Mouse (Mus musculus): ENCODE data around the gene Rpl27.
"Not testable (repeated sequence)": the region's sequence is repeated elsewhere in the genome, so short reads cannot be mapped to it uniquely, and the experiment has no call there.

Gene Rpl27

GRCm38 (mm10) chr11:101442127-101442693, at the start of gene Rpl27:
Gene Rpl27, plus strand, starts transcription at chr11:101442298.
- peak; percentile 94 for DNase-seq

- peak; percentile 79 for DNase-seq
Observed at GRCm38 (mm10) chr11:101395110-101395509, 47.0 kb upstream of the Rpl27 start.

- DNase-seq, result no peak
Observed at GRCm38 (mm10) chr11:101415306-101415705, 26.8 kb upstream of the Rpl27 start.

GRCm38 (mm10) chr11:101416433-101417100, 25.5 kb upstream of the Rpl27 start:
- no peak for DNase-seq

- peak; percentile 92 for DNase-seq
Observed at GRCm38 (mm10) chr11:101417101-101417855, 24.8 kb upstream of the Rpl27 start, which contains the start of gene Aarsd1. Gene Aarsd1, minus strand, starts transcription at chr11:101417615.

- DNase-seq, result no peak
Observed at GRCm38 (mm10) chr11:101418991-101419390, 23.1 kb upstream of the Rpl27 start.

- no peak for DNase-seq
Observed at GRCm38 (mm10) chr11:101419610-101420009, 22.5 kb upstream of the Rpl27 start.

GRCm38 (mm10) chr11:101420148-101420547, 21.9 kb upstream of the Rpl27 start:
- DNase-seq, result no peak

- DNase-seq, result no peak
Observed at GRCm38 (mm10) chr11:101424105-101424851, 17.8 kb upstream of the Rpl27 start, which contains the start of gene Gm27029. Gene Gm27029, minus strand, starts transcription at chr11:101424796.

GRCm38 (mm10) chr11:101424925-101425813, 16.9 kb upstream of the Rpl27 start, which contains the start of the genes Rundc1 and Ptges3l:
Gene Rundc1, plus strand, starts transcription at chr11:101425085.
Gene Ptges3l, minus strand, starts transcription at chr11:101425333.
- peak; percentile 99 for DNase-seq

- no peak for DNase-seq
Observed at GRCm38 (mm10) chr11:101426165-101426564, 15.9 kb upstream of the Rpl27 start.

- no peak for DNase-seq
Observed at GRCm38 (mm10) chr11:101431327-101431726, 10.8 kb upstream of the Rpl27 start.

GRCm38 (mm10) chr11:101433396-101433795, 8.7 kb upstream of the Rpl27 start:
- DNase-seq, result no peak

- DNase-seq, result no peak
Observed at GRCm38 (mm10) chr11:101435831-101436230, 6.3 kb upstream of the Rpl27 start.

- no peak for DNase-seq
Observed at GRCm38 (mm10) chr11:101436916-101437315, 5.2 kb upstream of the Rpl27 start.

GRCm38 (mm10) chr11:101438006-101438405, 4.1 kb upstream of the Rpl27 start:
- not testable (repeated sequence) for DNase-seq

- DNase-seq, result not testable (repeated sequence)
Observed at GRCm38 (mm10) chr11:101441450-101442126, 510 bp upstream of the Rpl27 start.

- no peak for DNase-seq
Observed at GRCm38 (mm10) chr11:101442760-101443159, 662 bp downstream of the Rpl27 start.

- no peak for DNase-seq
Observed at GRCm38 (mm10) chr11:101446319-101446718, 4.2 kb downstream of the Rpl27 start.

GRCm38 (mm10) chr11:101446860-101447259, 4.8 kb downstream of the Rpl27 start:
- not testable (repeated sequence) for DNase-seq

- no peak for DNase-seq
Observed at GRCm38 (mm10) chr11:101447786-101448185, 5.7 kb downstream of the Rpl27 start.

Measured in right cerebral cortex, postnatal 14 days (tissue).